Mouse (Mus musculus) liver, embryonic 14.5 days (tissue): ENCODE results near the gene 4931428F04Rik.

Experiments used
- CTCF ChIP-seq: IDR thresholded peaks from 2 replicates; pipeline ENCODE4 v1.5.1; 2016; ENCODE audit warnings: antibody characterized with exemption, low read depth, control low read depth
- EP300 ChIP-seq: IDR thresholded peaks from 2 replicates; pipeline ENCODE4 v1.6.1; 2016; ENCODE audit warnings: antibody characterized with exemption, low read depth

DNA sequence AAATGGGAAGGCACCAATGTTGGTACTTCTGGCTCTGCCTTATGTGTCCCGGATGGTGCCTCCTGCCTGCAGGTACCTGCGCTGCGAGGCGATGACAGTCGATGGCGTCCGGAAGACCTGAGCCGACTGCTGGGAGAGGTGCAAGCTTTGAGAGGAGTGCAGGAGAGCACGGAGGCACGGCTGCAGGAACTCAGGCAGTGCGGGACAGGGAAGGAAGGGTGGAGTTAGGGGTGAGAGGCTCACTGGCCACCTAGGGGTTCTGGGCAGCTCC is 18.8 kb downstream of the 4931428F04Rik start:
- TF ChIP-seq CTCF: 0 out of 2 replicates have a peak, but pooled peaks have one; percentile 2
- no peak for TF ChIP-seq EP300
